Mouse (Mus musculus) cerebellum, adult 2 months (tissue): ENCODE results near the gene Slc30a4. TPM values are rescaled to one million over a fixed set of nuclear protein-coding genes. Genes with fewer than 3 reads are reported as not detected.

Source experiments
- DNase-seq, 2 experiments: peaks; one replicate each; pipeline ENCODE4 v3.0.0; 2021
- H3K27ac ChIP-seq: fragments of 200-500 bp; 2 replicates; pipeline ENCODE4 v1.5.1; 2012; ENCODE audit warnings: low read length, control low read depth, inconsistent platforms; ENCODE audit not compliant: insufficient read depth
- H3K27me3 ChIP-seq: fragments of 200-500 bp; 2 replicates; pipeline ENCODE4 v1.6.1; 2012; ENCODE audit warnings: inconsistent platforms, mild to moderate bottlenecking, low read length, moderate library complexity; ENCODE audit not compliant: control insufficient read depth, insufficient read depth
- H3K4me1 ChIP-seq: fragments of 200-500 bp; 2 replicates; pipeline ENCODE4 v1.6.1; 2011; ENCODE audit warnings: low read length; ENCODE audit not compliant: control insufficient read depth, insufficient read depth
- H3K4me3 ChIP-seq: fragments of 200-500 bp; replicated peaks from 2 replicates; pipeline ENCODE3; 2011; ENCODE audit warnings: mild to moderate bottlenecking, low read depth, low read length, control low read depth; ENCODE audit not compliant: insufficient read depth
- CTCF ChIP-seq: fragments of 200-500 bp; IDR thresholded peaks from 2 replicates; pipeline ENCODE4 v1.5.1; 2011; ENCODE audit warnings: low read depth, mild to moderate bottlenecking, control low read depth, low read length, moderate library complexity, borderline replicate concordance; ENCODE audit not compliant: insufficient read depth
- POLR2A ChIP-seq: fragments of 200-500 bp; IDR thresholded peaks from 2 replicates; pipeline ENCODE4 v1.6.1; 2011; ENCODE audit warnings: low read length, control low read depth, borderline replicate concordance; ENCODE audit not compliant: insufficient read depth
- WGBS: fragments of 180-500 bp; shearing (Covaris S2); methylation state at CpG from one replicate; pipeline ENCODE4 v1.1.7; 2018; 5-methylcytosine and 5-hydroxymethylcytosine counted together
- polyA plus RNA-seq: library from polyadenylated mRNA; depleted of rRNA; stranded (reverse); fragments of >200 nt; gene quantifications from 2 replicates; pipeline ENCODE4 v1.2.3, GENCODE M21; 2012

The Slc30a4 gene
- polyA plus RNA-seq, 1 experiment = 18.4 TPM

DNA sequence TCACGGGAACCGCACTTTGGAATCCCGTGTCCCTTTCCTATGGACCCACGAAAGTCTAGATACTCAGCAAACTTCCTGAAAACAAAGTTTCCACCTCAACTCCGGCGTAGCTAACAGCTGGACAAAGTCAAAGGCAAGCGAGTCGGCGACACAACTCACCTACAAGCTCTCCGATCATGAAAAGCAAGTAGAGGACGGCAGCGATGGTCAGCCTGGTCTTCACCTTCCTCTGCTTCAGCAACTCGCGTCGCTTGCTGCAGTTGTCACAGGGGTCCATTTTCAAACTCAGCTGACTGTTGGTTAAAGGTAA, 637 bp downstream of the Slc30a4 start:
- H3K4me3 ChIP-seq = peak overlapping the region; percentile 90
- peaks cover 5% of the 10 kb centered on the region; the same call in 1 of the 2 replicates for H3K4me1 ChIP-seq
- no peak for DNase-seq
- under 1% methylated on average over 15 of the region's 15 CpGs for WGBS
- no peaks in the 10 kb centered on the region for H3K27me3 ChIP-seq
- H3K27ac ChIP-seq = no peak overlapping the region
- TF ChIP-seq CTCF (no peak), POLR2A (no peak)

- Histone ChIP-seq H3K4me1 (peaks cover 5% of the 10 kb centered on the region; the same call in 1 of the 2 replicates), H3K4me3 (peak overlapping the region; percentile 90), H3K27me3 (no peaks in the 10 kb centered on the region), H3K27ac (no peak overlapping the region)
- TF ChIP-seq CTCF (no peak), POLR2A (no peak)
- WGBS = 42% methylated on average over 8 of the region's 8 CpGs
- DNase-seq = no peak
Measured at GRCm38 (mm10) chr2:122701012-122701411, 1.5 kb downstream of the Slc30a4 start.

GRCm38 (mm10) chr2:122697526-122697925, 4.9 kb downstream of the Slc30a4 start:
- TF ChIP-seq POLR2A (no peak), CTCF (no peak)
- peaks cover 5% of the 10 kb centered on the region; the same call in 1 of the 2 replicates for H3K4me1 ChIP-seq
- DNase-seq = no peak
- H3K27ac ChIP-seq = no peak overlapping the region
- no peak overlapping the region for H3K4me3 ChIP-seq
- 79% methylated on average over 2 of the region's 2 CpGs for WGBS
- H3K27me3 ChIP-seq = no peaks in the 10 kb centered on the region

DNA sequence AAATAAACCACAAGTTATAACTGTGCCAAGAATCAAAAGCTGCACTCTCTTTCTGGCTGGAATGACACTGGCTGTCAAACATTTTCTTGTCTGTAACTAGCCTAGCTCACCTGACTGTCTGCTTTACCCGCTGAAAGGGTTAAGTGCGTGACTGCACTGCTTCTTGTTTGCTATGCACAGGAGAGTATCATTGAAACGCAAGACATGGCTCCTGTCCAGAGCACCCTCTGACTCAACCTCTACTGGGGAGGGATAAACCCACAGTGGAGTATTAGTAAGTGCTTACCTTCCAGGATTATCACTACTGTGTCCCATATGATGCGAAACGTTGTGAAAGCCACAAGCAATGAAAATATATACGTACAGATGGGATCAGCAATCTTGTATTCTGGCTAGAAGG, 15.8 kb downstream of the Slc30a4 start:
- H3K4me1 ChIP-seq = no peaks in the 10 kb centered on the region

GRCm38 (mm10) chr2:122683641-122684040, 18.8 kb downstream of the Slc30a4 start:
- H3K27me3 ChIP-seq = 0 out of 2 replicates have a peak, but pooled peaks cover 2% of the 10 kb centered on the region
- no peak overlapping the region for H3K4me3 ChIP-seq
- H3K27ac ChIP-seq = no peak overlapping the region
- DNase-seq = no peak
- H3K4me1 ChIP-seq = no peaks in the 10 kb centered on the region
- no peak for TF ChIP-seq POLR2A
- no peak for TF ChIP-seq CTCF
- WGBS = 39% methylated on average over 1 of the region's 1 CpGs

More for the DNA sequence above, 15.8 kb downstream of the Slc30a4 start:
- DNase-seq = no peak
- WGBS = 74% methylated on average over 6 of the region's 6 CpGs
- TF ChIP-seq POLR2A = no peak
- no peak overlapping the region for H3K27ac ChIP-seq
- 0 out of 2 replicates have a peak, but pooled peaks cover 2% of the 10 kb centered on the region for H3K27me3 ChIP-seq
- no peak overlapping the region for H3K4me3 ChIP-seq

DNA sequence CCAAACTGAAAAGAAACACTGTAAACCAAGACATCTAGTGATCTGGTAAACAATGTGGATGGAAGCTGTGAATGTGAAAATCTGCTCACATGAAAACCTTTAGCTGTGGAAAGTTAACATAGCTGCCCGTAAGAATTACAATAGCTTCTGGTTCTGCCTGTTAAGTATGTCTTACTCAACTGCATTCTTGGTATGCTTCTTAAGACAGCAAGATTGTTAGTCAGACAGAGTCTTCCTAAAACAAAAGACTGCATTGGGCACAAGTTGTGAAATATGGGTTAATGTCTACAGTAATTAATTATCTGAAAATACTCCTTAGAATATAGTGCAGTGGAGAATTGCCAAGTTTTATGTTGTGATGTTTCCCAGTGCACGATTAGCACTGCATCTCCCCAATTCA, 19.9 kb downstream of the Slc30a4 start:
- 61% methylated on average over 2 of the region's 2 CpGs for WGBS
- Histone ChIP-seq H3K4me3 (no peak overlapping the region), H3K27ac (no peak overlapping the region), H3K4me1 (no peaks in the 10 kb centered on the region), H3K27me3 (0 out of 2 replicates have a peak, but pooled peaks cover 2% of the 10 kb centered on the region)
- DNase-seq = no peak
- TF ChIP-seq CTCF (no peak), POLR2A (no peak)

GRCm38 (mm10) chr2:122681379-122682137, 20.9 kb downstream of the Slc30a4 start:
- DNase-seq = no peak
- Histone ChIP-seq H3K4me1 (no peaks in the 10 kb centered on the region), H3K27ac (no peak overlapping the region), H3K4me3 (no peak overlapping the region), H3K27me3 (0 out of 2 replicates have a peak, but pooled peaks cover 2% of the 10 kb centered on the region)
- 86% methylated on average over 5 of the region's 5 CpGs for WGBS
- TF ChIP-seq CTCF = no peak
- no peak for TF ChIP-seq POLR2A

- DNase-seq = no peak
Measured at GRCm38 (mm10) chr2:122675126-122675525, 27.3 kb downstream of the Slc30a4 start.

More at GRCm38 (mm10) chr2:122675126-122675525, 27.3 kb downstream of the Slc30a4 start:
- no peaks in the 10 kb centered on the region for H3K27me3 ChIP-seq
- no peak overlapping the region for H3K27ac ChIP-seq
- no peaks in the 10 kb centered on the region for H3K4me1 ChIP-seq
- TF ChIP-seq CTCF = no peak
- WGBS = 97% methylated on average over 2 of the region's 2 CpGs
- H3K4me3 ChIP-seq = no peak overlapping the region
